Mouse (Mus musculus) heart, embryonic 11.5 days (tissue): ENCODE data around the gene Golgb1. TPM values are rescaled to one million over a fixed set of nuclear protein-coding genes. Genes with fewer than 3 reads are reported as not detected.

Experiments used
- ATAC-seq: fragments of 200-750 bp; cut with Nextera tagmentation; replicated peaks from 2 replicates; pipeline ENCODE4 v1.8.0; 2017; ENCODE audit warnings: moderate library complexity; ENCODE audit not compliant: insufficient number of reproducible peaks, low FRiP score, low TSS enrichment
- H3K27ac ChIP-seq: fragments of 300-500 bp; sonication (generic); 2 replicates; pipeline ENCODE4 v1.5.1; 2014; ENCODE audit warnings: mild to moderate bottlenecking, low read depth, low read length
- H3K27me3 ChIP-seq: fragments of 300-500 bp; sonication (generic); 2 replicates; pipeline ENCODE4 v1.6.1; 2014; ENCODE audit warnings: mild to moderate bottlenecking, low read length, mixed read lengths; ENCODE audit not compliant: control insufficient read depth, insufficient read depth
- H3K36me3 ChIP-seq: fragments of 300-500 bp; sonication (generic); 2 replicates; pipeline ENCODE4 v1.6.1; 2014; ENCODE audit warnings: mild to moderate bottlenecking, low read length, moderate library complexity, mixed read lengths; ENCODE audit not compliant: control insufficient read depth, insufficient read depth
- H3K4me1 ChIP-seq: fragments of 300-500 bp; sonication (generic); 2 replicates; pipeline ENCODE4 v1.6.1; 2014; ENCODE audit warnings: low read length; ENCODE audit not compliant: control insufficient read depth, insufficient read depth
- H3K4me2 ChIP-seq: fragments of 300-500 bp; sonication (generic); 2 replicates; pipeline ENCODE4 v1.6.1; 2014; ENCODE audit warnings: mild to moderate bottlenecking, moderate library complexity
- H3K4me3 ChIP-seq: fragments of 300-500 bp; sonication (generic); 2 replicates; pipeline ENCODE4 v1.5.1; 2014; ENCODE audit warnings: low read depth, low read length
- H3K9ac ChIP-seq: fragments of 300-500 bp; sonication (generic); 2 replicates; pipeline ENCODE4 v1.6.1; 2014; ENCODE audit warnings: mild to moderate bottlenecking, low read depth, low read length, moderate library complexity
- H3K9me3 ChIP-seq: fragments of 300-500 bp; sonication (generic); replicated peaks from 2 replicates; pipeline ENCODE4 v1.6.1; 2016; ENCODE audit warnings: low read length; ENCODE audit not compliant: control insufficient read depth
- WGBS: fragments of 180-500 bp; shearing (Covaris S2); extraction: QIAGEN DNeasy Blood & Tissue Kit; methylation state at CpG from one replicate; pipeline ENCODE4 v1.1.7; 2014; ENCODE audit not compliant: insufficient replicate concordance; 5-methylcytosine and 5-hydroxymethylcytosine counted together
- polyA plus RNA-seq: library from polyadenylated mRNA; unstranded; fragments of >200 nt; fragmentation: Nextera tagmentation; extraction: Ambion mirVana; gene quantifications from 2 replicates; pipeline ENCODE4 v1.2.1, GENCODE M21; 2014

Golgb1 gene
- polyA plus RNA-seq, 1 experiment from 2014 or later: 70.1 TPM

- peak overlapping the region; percentile 84 for H3K27ac ChIP-seq
- H3K9ac ChIP-seq: peak overlapping the region; percentile 86
- peaks cover 7% of the 10 kb centered on the region for H3K36me3 ChIP-seq
- peak overlapping the region; percentile 73 for H3K4me2 ChIP-seq
- peak; percentile 76 for ATAC-seq
- H3K4me1 ChIP-seq: peaks cover 13% of the 10 kb centered on the region; the same call in 1 of the 2 replicates
- no peaks in the 10 kb centered on the region for H3K27me3 ChIP-seq
- whole genome bisulfite sequencing: under 1% methylated on average over 39 of the region's 48 CpGs
- H3K4me3 ChIP-seq: peak overlapping the region; percentile 87
- no peaks in the 10 kb centered on the region for H3K9me3 ChIP-seq
Measured at GRCm38 (mm10) chr16:36875276-36875851, 424 bp downstream of the Golgb1 start.

DNA sequence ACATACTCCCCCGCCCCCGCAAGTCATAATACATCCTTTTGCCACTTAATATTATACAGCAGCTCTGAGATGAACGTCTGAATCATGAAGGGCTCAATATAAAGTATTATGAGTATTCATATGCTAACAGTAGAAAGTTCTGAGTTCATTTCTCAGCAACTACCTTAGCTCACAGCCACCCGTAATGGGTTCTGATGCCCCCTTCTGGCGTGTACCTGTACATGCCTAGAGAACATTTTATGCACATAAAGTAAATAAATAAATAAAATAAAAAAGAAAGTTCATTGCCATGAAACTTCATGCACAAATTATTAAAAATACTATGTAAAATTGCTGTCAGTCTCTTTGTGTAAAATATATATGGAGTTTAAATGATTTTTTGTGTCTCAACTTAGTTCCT is 2.4 kb downstream of the Golgb1 start:
- H3K27me3 ChIP-seq: no peaks in the 10 kb centered on the region
- no peak overlapping the region for H3K9ac ChIP-seq
- no peak overlapping the region for H3K4me3 ChIP-seq
- 83% methylated on average over 5 of the region's 5 CpGs for WGBS
- no peak overlapping the region for H3K27ac ChIP-seq
- H3K4me1 ChIP-seq: peaks cover 13% of the 10 kb centered on the region; the same call in 1 of the 2 replicates
- H3K4me2 ChIP-seq: no peak overlapping the region
- no peaks in the 10 kb centered on the region for H3K9me3 ChIP-seq
- peaks cover 1% of the 10 kb centered on the region for H3K36me3 ChIP-seq
- ATAC-seq: no peak

DNA sequence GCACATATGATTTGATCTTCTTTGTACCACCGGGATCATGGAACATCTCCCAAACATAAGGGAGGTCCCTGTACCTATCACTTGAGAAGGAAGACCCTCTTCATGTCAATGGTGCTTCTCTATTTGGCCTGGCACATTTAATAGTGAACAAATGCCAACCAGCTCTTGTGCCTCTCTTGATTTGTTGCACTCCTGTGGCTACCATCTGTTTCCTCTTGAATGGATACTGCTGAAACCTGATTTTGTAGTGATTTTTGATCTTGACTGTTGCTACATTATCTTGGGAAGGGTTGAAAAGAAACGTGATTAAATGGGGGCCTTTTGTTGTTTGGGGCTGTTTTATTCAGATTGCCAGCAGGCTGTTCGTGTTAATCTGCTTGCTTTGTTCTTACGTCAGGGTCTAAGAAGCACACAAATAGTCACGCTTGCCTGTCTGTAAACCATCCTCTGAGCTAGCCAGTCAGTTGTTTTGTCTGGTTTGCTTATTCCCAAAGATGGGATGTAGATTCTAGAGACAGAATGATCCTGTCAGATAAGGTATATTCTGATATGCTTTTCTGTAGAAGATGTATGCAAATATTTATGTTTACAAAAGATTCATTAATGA is 7.9 kb downstream of the Golgb1 start:
- H3K4me1 ChIP-seq: peaks cover 7% of the 10 kb centered on the region; the same call in 1 of the 2 replicates
- ATAC-seq: no peak
- no peak overlapping the region for H3K4me2 ChIP-seq
- H3K27ac ChIP-seq: no peak overlapping the region
- WGBS: 77% methylated on average over 5 of the region's 5 CpGs
- H3K9me3 ChIP-seq: no peaks in the 10 kb centered on the region
- H3K36me3 ChIP-seq: no peaks in the 10 kb centered on the region
- H3K9ac ChIP-seq: no peak overlapping the region
- no peak overlapping the region for H3K4me3 ChIP-seq
- no peaks in the 10 kb centered on the region for H3K27me3 ChIP-seq

DNA sequence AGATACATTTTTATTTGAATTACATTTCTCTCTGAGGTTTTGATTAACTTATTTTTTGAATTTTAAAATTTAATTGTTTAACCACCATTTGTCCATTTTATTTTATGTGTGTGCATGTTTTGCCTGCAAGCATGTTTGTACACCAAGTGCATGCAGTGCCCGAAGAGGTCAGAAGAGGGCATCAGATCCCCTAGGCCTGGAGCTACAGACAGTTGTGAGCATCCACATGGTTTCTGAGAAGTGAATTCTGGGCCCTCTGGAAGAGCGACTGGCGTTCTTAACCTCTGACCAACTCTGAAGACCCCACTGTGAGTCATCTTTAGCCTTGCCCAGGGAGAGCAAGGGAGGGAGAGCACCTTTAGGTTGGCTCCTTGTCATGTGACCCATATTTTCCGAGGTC is 9.9 kb downstream of the Golgb1 start:
- WGBS: 81% methylated on average over 4 of the region's 4 CpGs
- H3K9ac ChIP-seq: no peak overlapping the region
- no peak overlapping the region for H3K4me2 ChIP-seq
- H3K9me3 ChIP-seq: no peaks in the 10 kb centered on the region
- no peaks in the 10 kb centered on the region for H3K4me1 ChIP-seq
- 0 out of 2 replicates have a peak, but pooled peaks cover 2% of the 10 kb centered on the region for H3K36me3 ChIP-seq
- no peaks in the 10 kb centered on the region for H3K27me3 ChIP-seq
- H3K4me3 ChIP-seq: no peak overlapping the region
- ATAC-seq: no peak
- no peak overlapping the region for H3K27ac ChIP-seq

- ATAC-seq: no peak
- Histone ChIP-seq H3K27me3 (no peaks in the 10 kb centered on the region), H3K4me3 (no peak overlapping the region), H3K4me2 (no peak overlapping the region), H3K27ac (no peak overlapping the region), H3K4me1 (no peaks in the 10 kb centered on the region), H3K36me3 (0 out of 2 replicates have a peak, but pooled peaks cover 3% of the 10 kb centered on the region), H3K9me3 (no peaks in the 10 kb centered on the region), H3K9ac (no peak overlapping the region)
- WGBS: 90% methylated on average over 11 of the region's 11 CpGs
Measured at GRCm38 (mm10) chr16:36885912-36886311, 11.0 kb downstream of the Golgb1 start.

DNA sequence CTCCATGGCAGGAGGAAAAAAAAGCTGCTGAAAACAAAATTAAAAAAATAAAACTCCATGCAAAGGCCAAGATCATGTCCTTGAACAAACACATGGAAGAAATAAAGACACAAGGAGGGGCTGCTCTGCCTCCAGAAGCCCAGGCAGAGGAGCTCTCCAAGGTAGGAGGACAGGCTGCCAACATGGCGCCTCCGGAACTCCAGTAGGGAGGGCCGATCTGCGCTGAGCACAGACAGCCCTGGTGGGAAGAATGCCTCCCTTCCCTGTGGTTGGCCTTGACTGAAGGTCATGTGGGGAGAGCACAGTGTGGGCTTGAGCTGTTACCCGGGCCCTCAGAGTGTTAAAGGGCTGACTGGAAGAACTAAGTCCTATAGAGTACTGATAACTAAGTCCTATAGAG is 12.6 kb downstream of the Golgb1 start:
- Histone ChIP-seq H3K4me3 (no peak overlapping the region), H3K27ac (no peak overlapping the region), H3K9me3 (no peaks in the 10 kb centered on the region), H3K27me3 (no peaks in the 10 kb centered on the region), H3K9ac (no peak overlapping the region), H3K4me1 (no peaks in the 10 kb centered on the region), H3K4me2 (no peak overlapping the region), H3K36me3 (peaks cover 9% of the 10 kb centered on the region; the same call in 1 of the 2 replicates)
- no peak for ATAC-seq
- 76% methylated on average over 5 of the region's 5 CpGs for WGBS

GRCm38 (mm10) chr16:36890559-36890958 is 15.6 kb downstream of the Golgb1 start:
- Histone ChIP-seq H3K4me3 (no peak overlapping the region), H3K9me3 (no peaks in the 10 kb centered on the region), H3K9ac (no peak overlapping the region), H3K27me3 (no peaks in the 10 kb centered on the region), H3K4me1 (no peaks in the 10 kb centered on the region), H3K27ac (no peak overlapping the region), H3K4me2 (no peak overlapping the region), H3K36me3 (peaks cover 23% of the 10 kb centered on the region)
- WGBS: 80% methylated on average over 3 of the region's 3 CpGs
- peak; percentile 68; the same call in 1 of the 2 replicates for ATAC-seq

DNA sequence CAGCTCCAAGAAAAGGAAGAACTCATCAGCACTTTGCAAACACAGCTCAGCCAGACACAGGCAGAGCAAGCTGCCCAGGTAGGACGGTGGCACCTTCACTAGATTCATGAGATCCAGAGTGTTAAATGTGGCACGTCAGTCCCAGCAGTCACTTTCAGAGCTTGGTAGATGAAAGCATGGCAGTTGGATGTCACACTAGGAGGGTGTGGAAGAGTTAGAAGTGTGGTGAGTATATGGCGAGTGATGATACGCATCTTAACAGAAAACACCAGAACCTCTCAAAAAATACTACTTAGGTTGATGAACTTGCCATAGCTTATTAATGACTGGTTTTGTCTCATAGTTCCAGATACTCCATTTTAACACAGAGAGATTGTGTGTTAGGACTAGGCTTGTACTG is 16.5 kb downstream of the Golgb1 start:
- no peak for ATAC-seq
- WGBS: 94% methylated on average over 4 of the region's 4 CpGs
- no peak overlapping the region for H3K4me3 ChIP-seq
- no peak overlapping the region for H3K9ac ChIP-seq
- H3K9me3 ChIP-seq: no peaks in the 10 kb centered on the region
- no peaks in the 10 kb centered on the region for H3K4me1 ChIP-seq
- no peak overlapping the region for H3K4me2 ChIP-seq
- H3K27ac ChIP-seq: no peak overlapping the region
- H3K27me3 ChIP-seq: no peaks in the 10 kb centered on the region
- peaks cover 23% of the 10 kb centered on the region for H3K36me3 ChIP-seq

- WGBS: 87% methylated on average over 10 of the region's 10 CpGs
- no peak overlapping the region for H3K9ac ChIP-seq
- H3K4me3 ChIP-seq: no peak overlapping the region
- H3K9me3 ChIP-seq: no peaks in the 10 kb centered on the region
- H3K27me3 ChIP-seq: no peaks in the 10 kb centered on the region
- H3K4me1 ChIP-seq: no peaks in the 10 kb centered on the region
- peaks cover 29% of the 10 kb centered on the region for H3K36me3 ChIP-seq
- no peak overlapping the region for H3K4me2 ChIP-seq
- no peak for ATAC-seq
- H3K27ac ChIP-seq: no peak overlapping the region
Measured at GRCm38 (mm10) chr16:36893317-36893716, 18.4 kb downstream of the Golgb1 start.
